Mouse (Mus musculus) neural tube, embryonic 13.5 days (tissue): Measurements from ENCODE around the gene Gm12216. TPM values are rescaled to one million over a fixed set of nuclear protein-coding genes. Genes with fewer than 3 reads are reported as not detected.
"Not testable (repeated sequence)": the region's sequence is repeated elsewhere in the genome, so short reads cannot be mapped to it uniquely, and the experiment has no call there.

Experiments
- ATAC-seq: fragments of 200-750 bp; cut with Nextera tagmentation; 2 replicates; pipeline ENCODE4 v1.8.0; 2017; ENCODE audit warnings: low read depth, mild to moderate bottlenecking, moderate TSS enrichment, moderate library complexity
- H3K27ac ChIP-seq: fragments of 300-500 bp; sonication (generic); replicated peaks from 2 replicates; pipeline ENCODE4 v1.5.1; 2015; ENCODE audit warnings: moderate library complexity, mild to moderate bottlenecking, inconsistent platforms
- H3K27me3 ChIP-seq: fragments of 300-500 bp; sonication (generic); 2 replicates; pipeline ENCODE4 v1.6.1; 2015; ENCODE audit warnings: mild to moderate bottlenecking, inconsistent platforms
- H3K36me3 ChIP-seq: fragments of 300-500 bp; sonication (generic); 2 replicates; pipeline ENCODE4 v1.6.1; 2015; ENCODE audit warnings: mild to moderate bottlenecking, inconsistent platforms
- H3K4me1 ChIP-seq: fragments of 300-500 bp; sonication (generic); replicated peaks from 2 replicates; pipeline ENCODE4 v1.6.1; 2015; ENCODE audit warnings: inconsistent platforms
- H3K4me2 ChIP-seq: fragments of 300-500 bp; sonication (generic); 2 replicates; pipeline ENCODE4 v1.6.1; 2015; ENCODE audit warnings: inconsistent platforms, mild to moderate bottlenecking, moderate library complexity
- H3K4me3 ChIP-seq: fragments of 300-500 bp; sonication (generic); 2 replicates; pipeline ENCODE4 v1.5.1; 2015; ENCODE audit warnings: mild to moderate bottlenecking, inconsistent platforms
- H3K9ac ChIP-seq: fragments of 300-500 bp; sonication (generic); 2 replicates; pipeline ENCODE4 v1.6.1; 2015; ENCODE audit warnings: moderate library complexity, mild to moderate bottlenecking, inconsistent platforms
- H3K9me3 ChIP-seq: fragments of 300-500 bp; sonication (generic); 2 replicates; pipeline ENCODE4 v1.6.1; 2016; ENCODE audit warnings: inconsistent platforms
- WGBS: fragments of 180-500 bp; shearing (Covaris S2); methylation state at CpG from one replicate; pipeline ENCODE4 v1.1.7; 2015; 5-methylcytosine and 5-hydroxymethylcytosine counted together
- polyA plus RNA-seq: library from polyadenylated mRNA; unstranded; fragments of >200 nt; fragmentation: Nextera tagmentation; extraction: Ambion mirVana; gene quantifications from 2 replicates; pipeline ENCODE4 v1.2.1, GENCODE M21; 2015

Gm12216 gene
- polyA plus RNA-seq, 1 experiment from 2014 or later, result 1.6 TPM

DNA sequence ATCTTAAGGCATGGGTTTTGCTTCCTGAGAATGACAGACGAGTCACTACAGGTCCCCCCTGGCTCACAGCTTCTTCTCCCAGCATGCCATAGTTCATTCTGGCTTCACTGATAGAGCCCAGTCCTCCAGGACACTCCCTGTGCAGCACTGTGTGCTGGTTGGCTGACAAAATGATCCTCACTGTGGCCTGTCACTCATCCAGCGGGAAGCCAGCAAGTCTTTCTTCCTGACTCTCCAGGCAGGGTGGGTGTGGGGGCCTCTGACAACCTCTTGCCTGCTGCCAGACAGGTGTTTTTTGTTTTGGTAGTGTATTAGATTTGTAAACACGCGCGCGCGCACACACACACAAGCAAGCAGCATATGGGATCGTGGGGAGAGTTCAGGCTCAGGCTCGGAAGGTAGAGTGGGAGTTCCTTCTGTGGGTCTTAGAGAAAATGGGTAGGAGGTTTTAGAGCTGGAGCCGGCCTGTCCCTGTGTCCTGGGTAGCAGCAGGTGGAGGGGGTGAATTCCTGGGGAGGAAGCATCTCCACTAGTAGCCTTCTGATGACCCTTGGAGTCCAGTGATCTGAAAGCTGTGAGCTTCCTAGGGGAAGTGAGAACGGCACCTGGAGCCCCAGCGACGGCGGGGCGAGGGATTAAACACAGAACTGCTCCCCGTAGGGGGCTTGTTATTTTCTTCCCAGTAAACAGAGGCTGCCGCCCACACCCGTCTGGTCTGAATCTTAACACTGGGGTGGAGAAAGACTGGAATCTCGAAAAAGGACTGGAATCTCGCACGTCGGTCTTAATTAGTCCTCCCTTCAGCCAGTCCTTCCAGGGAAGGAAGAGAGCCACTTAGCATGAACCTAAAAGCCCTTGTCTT lies 99.3 kb downstream of the Gm12216 start:
- WGBS, result 11% methylated on average over 22 of the region's 22 CpGs
- H3K4me1 ChIP-seq, result peaks cover 43% of the 10 kb centered on the region
- H3K9me3 ChIP-seq, result no peaks in the 10 kb centered on the region
- H3K4me3 ChIP-seq, result no peak overlapping the region
- no peaks in the 10 kb centered on the region for H3K36me3 ChIP-seq
- no peak overlapping the region for H3K27ac ChIP-seq
- H3K4me2 ChIP-seq, result 0 out of 2 replicates have a peak overlapping the region, but pooled peaks have one; percentile 13
- no peak for ATAC-seq
- no peak overlapping the region for H3K9ac ChIP-seq
- H3K27me3 ChIP-seq, result peaks cover 56% of the 10 kb centered on the region

GRCm38 (mm10) chr11:53758791-53759351 lies 100.2 kb downstream of the Gm12216 start:
- Histone ChIP-seq H3K4me1 (peaks cover 36% of the 10 kb centered on the region), H3K9ac (no peak overlapping the region), H3K27me3 (peaks cover 49% of the 10 kb centered on the region), H3K4me2 (no peak overlapping the region), H3K36me3 (no peaks in the 10 kb centered on the region), H3K4me3 (no peak overlapping the region), H3K9me3 (no peaks in the 10 kb centered on the region), H3K27ac (no peak overlapping the region)
- ATAC-seq, result no peak
- 42% methylated on average over 6 of the region's 6 CpGs for WGBS

GRCm38 (mm10) chr11:53758033-53758432 lies 101.0 kb downstream of the Gm12216 start:
- not testable (repeated sequence) for H3K4me3 ChIP-seq, H3K9ac ChIP-seq, H3K4me2 ChIP-seq, H3K27ac ChIP-seq, H3K9me3 ChIP-seq, ATAC-seq, H3K36me3 ChIP-seq
- 80% methylated on average over 9 of the region's 9 CpGs for WGBS
- Histone ChIP-seq H3K27me3 (peaks cover 43% of the 10 kb centered on the region), H3K4me1 (peaks cover 28% of the 10 kb centered on the region)

DNA sequence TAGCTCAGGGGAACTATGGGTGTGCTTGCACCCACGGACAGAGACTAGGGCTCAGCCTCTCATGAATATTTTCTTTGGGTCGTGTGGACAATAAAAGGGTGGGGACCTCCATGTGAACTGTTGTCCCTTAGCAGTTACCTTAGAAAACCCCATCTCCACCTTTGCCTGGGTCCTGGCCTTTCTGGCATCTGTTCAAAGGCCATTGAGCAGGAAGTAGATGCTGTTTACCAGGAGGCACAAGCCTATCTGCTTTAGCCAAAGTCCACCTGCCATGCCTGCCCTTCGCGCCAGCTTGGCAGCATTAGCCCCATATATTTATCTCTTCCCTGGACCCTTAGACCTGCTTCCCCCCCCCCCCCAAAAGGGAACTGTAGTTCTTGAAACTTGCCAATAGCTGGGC lies 101.4 kb downstream of the Gm12216 start:
- 85% methylated on average over 4 of the region's 4 CpGs for WGBS
- Histone ChIP-seq H3K9ac (no peak overlapping the region), H3K4me3 (no peak overlapping the region), H3K4me1 (peaks cover 24% of the 10 kb centered on the region), H3K27ac (no peak overlapping the region), H3K9me3 (no peaks in the 10 kb centered on the region), H3K36me3 (no peaks in the 10 kb centered on the region), H3K27me3 (peaks cover 38% of the 10 kb centered on the region), H3K4me2 (no peak overlapping the region)
- no peak for ATAC-seq

DNA sequence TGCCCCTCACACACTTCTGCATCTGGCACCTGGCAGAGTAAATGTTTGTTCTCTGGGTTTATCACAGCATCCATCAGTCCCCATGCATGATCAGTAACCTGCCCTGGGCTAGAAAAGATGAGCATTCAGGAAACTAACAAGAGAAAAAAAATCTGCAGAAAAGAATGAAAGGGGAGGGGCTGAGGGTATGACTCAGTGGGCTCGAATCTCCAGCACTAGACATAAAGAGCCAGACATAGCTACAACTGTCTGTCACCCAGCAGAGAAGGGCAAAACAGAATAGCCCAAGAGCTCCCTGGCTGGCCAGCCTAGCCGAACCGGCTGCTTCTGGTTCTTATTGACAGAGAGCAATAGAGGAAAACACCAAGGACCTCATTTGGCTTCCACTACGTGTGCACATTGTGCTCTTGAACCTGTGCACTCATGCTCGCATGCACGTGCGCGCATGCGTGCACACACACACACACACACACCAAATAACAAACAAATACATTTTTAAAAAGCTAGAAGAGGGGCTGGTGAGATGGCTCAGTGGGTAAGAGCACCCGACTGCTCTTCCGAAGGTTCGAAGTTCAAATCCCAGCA lies 104.0 kb downstream of the Gm12216 start:
- Histone ChIP-seq H3K4me2 (no peak overlapping the region), H3K36me3 (no peaks in the 10 kb centered on the region), H3K27me3 (peaks cover 13% of the 10 kb centered on the region), H3K27ac (no peak overlapping the region), H3K9ac (no peak overlapping the region), H3K4me3 (no peak overlapping the region), H3K9me3 (no peaks in the 10 kb centered on the region), H3K4me1 (peaks cover 9% of the 10 kb centered on the region)
- 84% methylated on average over 12 of the region's 12 CpGs for WGBS
- no peak for ATAC-seq

DNA sequence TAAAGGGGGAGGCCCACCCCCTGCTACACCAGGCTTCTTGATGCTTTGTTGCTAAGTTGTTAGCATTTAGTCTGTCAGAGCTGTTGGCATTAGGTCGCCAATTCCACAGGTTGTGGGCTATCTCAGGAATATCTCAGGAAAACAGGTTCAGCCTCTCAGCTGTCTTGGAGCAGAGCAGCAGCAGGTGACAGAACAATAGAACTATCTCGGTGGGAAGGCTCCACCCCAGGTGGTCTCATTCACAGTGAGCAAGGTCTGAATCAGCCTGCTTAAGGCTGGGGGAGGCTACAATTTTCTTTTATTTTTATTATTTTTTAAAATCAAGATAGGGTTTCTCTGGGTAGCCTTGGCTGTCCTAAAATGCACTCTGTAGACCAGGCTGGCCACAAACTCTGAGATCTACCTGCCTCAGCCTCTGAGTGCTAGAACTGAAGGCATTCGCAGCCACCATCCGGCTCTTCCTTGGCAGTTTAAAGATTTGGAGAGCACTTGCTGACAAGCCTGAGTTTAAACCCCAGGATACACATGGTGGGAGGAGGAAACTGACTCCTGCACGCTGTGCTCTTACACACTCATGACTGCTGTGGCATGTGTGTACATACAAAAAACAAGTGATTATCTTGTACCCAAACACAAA lies 109.2 kb downstream of the Gm12216 start:
- 61% methylated on average over 5 of the region's 5 CpGs for WGBS
- no peak for ATAC-seq

GRCm38 (mm10) chr11:53749306-53749705 lies 109.8 kb downstream of the Gm12216 start:
- H3K27ac ChIP-seq, result no peak overlapping the region
- no peaks in the 10 kb centered on the region for H3K4me1 ChIP-seq
- no peak for ATAC-seq
- H3K9me3 ChIP-seq, result no peaks in the 10 kb centered on the region
- H3K9ac ChIP-seq, result no peak overlapping the region
- no peaks in the 10 kb centered on the region for H3K36me3 ChIP-seq
- 72% methylated on average over 4 of the region's 4 CpGs for WGBS
- no peak overlapping the region for H3K4me3 ChIP-seq
- H3K4me2 ChIP-seq, result no peak overlapping the region
- no peaks in the 10 kb centered on the region for H3K27me3 ChIP-seq

More for the DNA sequence above, 109.2 kb downstream of the Gm12216 start:
- no peak overlapping the region for H3K4me2 ChIP-seq
- no peaks in the 10 kb centered on the region for H3K36me3 ChIP-seq
- no peaks in the 10 kb centered on the region for H3K4me1 ChIP-seq
- H3K27ac ChIP-seq, result no peak overlapping the region
- H3K9me3 ChIP-seq, result no peaks in the 10 kb centered on the region
- no peak overlapping the region for H3K9ac ChIP-seq
- H3K4me3 ChIP-seq, result no peak overlapping the region
- no peaks in the 10 kb centered on the region for H3K27me3 ChIP-seq

GRCm38 (mm10) chr11:53748614-53749013 lies 110.4 kb downstream of the Gm12216 start:
- H3K4me1 ChIP-seq, result no peaks in the 10 kb centered on the region
- no peaks in the 10 kb centered on the region for H3K9me3 ChIP-seq
- H3K4me3 ChIP-seq, result no peak overlapping the region
- H3K4me2 ChIP-seq, result no peak overlapping the region
- WGBS, result 97% methylated on average over 6 of the region's 6 CpGs
- H3K27me3 ChIP-seq, result no peaks in the 10 kb centered on the region
- no peak overlapping the region for H3K9ac ChIP-seq
- no peak overlapping the region for H3K27ac ChIP-seq
- H3K36me3 ChIP-seq, result no peaks in the 10 kb centered on the region
- no peak for ATAC-seq

DNA sequence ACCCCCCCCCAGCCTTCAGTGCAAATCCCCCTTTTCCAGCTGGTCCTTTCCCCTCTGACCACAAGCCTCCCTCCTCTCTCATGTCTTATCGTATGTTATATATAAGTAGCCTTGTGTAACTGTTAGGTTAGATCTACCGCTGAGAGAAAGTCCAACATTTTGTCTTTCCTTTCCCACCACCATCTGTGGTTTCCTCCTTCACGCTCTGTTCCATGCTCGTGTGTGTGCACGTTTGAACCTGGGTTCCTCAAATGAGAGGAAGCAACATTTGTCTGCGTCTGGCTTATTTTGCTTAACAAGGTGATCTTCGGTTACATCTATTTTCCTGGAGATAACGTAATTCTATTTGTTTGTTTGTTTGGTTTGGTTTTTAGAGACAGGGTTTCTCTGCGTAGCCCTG lies 111.1 kb downstream of the Gm12216 start:
- Histone ChIP-seq H3K9me3 (no peaks in the 10 kb centered on the region), H3K4me3 (no peak overlapping the region), H3K27me3 (no peaks in the 10 kb centered on the region), H3K9ac (no peak overlapping the region), H3K4me1 (no peaks in the 10 kb centered on the region), H3K36me3 (no peaks in the 10 kb centered on the region), H3K27ac (no peak overlapping the region), H3K4me2 (no peak overlapping the region)
- no peak for ATAC-seq
- 89% methylated on average over 9 of the region's 9 CpGs for WGBS

DNA sequence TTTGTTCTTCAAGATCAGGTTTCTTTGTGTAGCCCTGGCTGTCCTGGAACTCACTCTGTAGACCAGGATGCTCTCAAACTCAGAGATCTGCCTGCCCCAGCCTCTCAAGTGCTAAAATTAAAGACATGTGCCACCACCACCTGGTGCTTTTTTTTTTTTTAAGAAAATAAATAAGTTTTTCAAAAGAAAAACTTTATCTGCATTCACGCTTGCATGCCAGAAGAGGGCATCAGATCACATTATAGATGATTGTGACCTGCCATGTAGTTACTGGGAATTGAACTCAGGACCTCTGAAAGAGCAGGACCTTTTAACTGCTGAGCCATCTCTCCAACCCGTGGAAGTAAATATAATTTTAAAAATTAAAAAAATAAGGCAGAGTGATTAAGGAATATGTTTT lies 113.8 kb downstream of the Gm12216 start:
- Histone ChIP-seq H3K4me1 (no peaks in the 10 kb centered on the region), H3K27ac (no peak overlapping the region), H3K9ac (no peak overlapping the region), H3K4me3 (no peak overlapping the region), H3K27me3 (no peaks in the 10 kb centered on the region), H3K9me3 (no peaks in the 10 kb centered on the region), H3K4me2 (no peak overlapping the region), H3K36me3 (no peaks in the 10 kb centered on the region)
- no peak for ATAC-seq
- 93% methylated on average over 2 of the region's 2 CpGs for WGBS

- Histone ChIP-seq H3K4me2 (no peak overlapping the region), H3K4me3 (no peak overlapping the region), H3K4me1 (no peaks in the 10 kb centered on the region), H3K9me3 (no peaks in the 10 kb centered on the region), H3K27me3 (no peaks in the 10 kb centered on the region), H3K36me3 (no peaks in the 10 kb centered on the region), H3K9ac (no peak overlapping the region), H3K27ac (no peak overlapping the region)
- ATAC-seq, result no peak
- WGBS, result 43% methylated on average over 5 of the region's 5 CpGs
Measured at GRCm38 (mm10) chr11:53742353-53742752, 116.7 kb downstream of the Gm12216 start.

- no peaks in the 10 kb centered on the region for H3K4me1 ChIP-seq
- no peak overlapping the region for H3K9ac ChIP-seq
- no peak overlapping the region for H3K27ac ChIP-seq
- WGBS, result 34% methylated on average over 6 of the region's 6 CpGs
- no peaks in the 10 kb centered on the region for H3K27me3 ChIP-seq
- no peaks in the 10 kb centered on the region for H3K9me3 ChIP-seq
- H3K4me3 ChIP-seq, result no peak overlapping the region
- H3K36me3 ChIP-seq, result no peaks in the 10 kb centered on the region
- ATAC-seq, result peak; percentile 45; the same call in 1 of the 2 replicates
- H3K4me2 ChIP-seq, result no peak overlapping the region
Measured at GRCm38 (mm10) chr11:53737573-53737946, 121.5 kb downstream of the Gm12216 start.
